Mouse (Mus musculus): ENCODE results near the gene Ppp2r1b. TPM values are rescaled to one million over a fixed set of nuclear protein-coding genes. Genes with fewer than 3 reads are reported as not detected.
A peak's percentile ranks its signal among the peaks of the same experiment; 100 is the strongest.

Gene Ppp2r1b
- 78.9 and 94.5 TPM in 2 replicates for polyA plus RNA-seq (2014; fragmentation: Nextera tagmentation; extraction: Ambion mirVana)

GRCm38 (mm10) chr9:50845081-50845480 is at the start of gene Ppp2r1b:
TSS of gene Ppp2r1b (plus strand) at chr9:50845301.
- Histone ChIP-seq H3K4me2 (ENCODE audit: low read length) (no peak within 1 kb of the TSS), H3K9me3 (replicated peaks; ENCODE audit: control insufficient read depth, low read length) (no peaks in the 10 kb centered on the region), H3K27ac (ENCODE audit: low read depth, low read length) (no peak within 1 kb of the TSS), H3K36me3 (ENCODE audit: control insufficient read depth, insufficient read depth, low read length) (peaks cover 16% of the 10 kb centered on the region), H3K9ac (ENCODE audit: low read length) (no peak within 1 kb of the TSS), H3K27me3 (replicated peaks; ENCODE audit: control insufficient read depth, insufficient read depth, low read length) (no peaks in the 10 kb centered on the region), H3K4me3 (ENCODE audit: low read depth, low read length) (no peak within 1 kb of the TSS), H3K4me1 (ENCODE audit: control insufficient read depth, insufficient read depth, low read length) (no peaks in the 10 kb centered on the region)
- DNase-seq (ENCODE audit: low spot score) (no peak), ATAC-seq (no peak)
- 86% methylated on average over 3 of the region's 3 CpGs for WGBS

GRCm38 (mm10) chr9:50796776-50797175 is 48.3 kb upstream of the Ppp2r1b start:
- Histone ChIP-seq H3K27ac (ENCODE audit: low read depth, low read length) (no peak overlapping the region), H3K9ac (ENCODE audit: low read length) (no peak overlapping the region), H3K4me2 (ENCODE audit: low read length) (no peak overlapping the region), H3K4me3 (ENCODE audit: low read depth, low read length) (no peak overlapping the region), H3K9me3 (replicated peaks; ENCODE audit: control insufficient read depth, low read length) (no peaks in the 10 kb centered on the region), H3K36me3 (ENCODE audit: control insufficient read depth, insufficient read depth, low read length) (peaks cover 53% of the 10 kb centered on the region), H3K4me1 (ENCODE audit: control insufficient read depth, insufficient read depth, low read length) (no peaks in the 10 kb centered on the region), H3K27me3 (replicated peaks; ENCODE audit: control insufficient read depth, insufficient read depth, low read length) (no peaks in the 10 kb centered on the region)
- no peak for ATAC-seq
- DNase-seq (ENCODE audit: low spot score), result no peak
- 88% methylated on average over 8 of the region's 8 CpGs for WGBS

- Histone ChIP-seq H3K4me1 (ENCODE audit: control insufficient read depth, insufficient read depth, low read length) (no peaks in the 10 kb centered on the region), H3K9ac (ENCODE audit: low read length) (no peak overlapping the region), H3K4me2 (ENCODE audit: low read length) (no peak overlapping the region), H3K36me3 (ENCODE audit: control insufficient read depth, insufficient read depth, low read length) (peaks cover 53% of the 10 kb centered on the region), H3K4me3 (ENCODE audit: low read depth, low read length) (no peak overlapping the region), H3K27me3 (replicated peaks; ENCODE audit: control insufficient read depth, insufficient read depth, low read length) (no peaks in the 10 kb centered on the region), H3K27ac (ENCODE audit: low read depth, low read length) (no peak overlapping the region), H3K9me3 (replicated peaks; ENCODE audit: control insufficient read depth, low read length) (no peaks in the 10 kb centered on the region)
- no peak for DNase-seq (ENCODE audit: low spot score)
- no peak for ATAC-seq
- 95% methylated on average over 7 of the region's 7 CpGs for WGBS
These were observed 47.5 kb upstream of the Ppp2r1b start for GRCm38 (mm10) chr9:50797641-50798040.

GRCm38 (mm10) chr9:50798368-50798767 is 46.7 kb upstream of the Ppp2r1b start:
- Histone ChIP-seq H3K4me1 (ENCODE audit: control insufficient read depth, insufficient read depth, low read length) (no peaks in the 10 kb centered on the region), H3K4me2 (ENCODE audit: low read length) (no peak overlapping the region), H3K9me3 (replicated peaks; ENCODE audit: control insufficient read depth, low read length) (no peaks in the 10 kb centered on the region), H3K9ac (ENCODE audit: low read length) (no peak overlapping the region), H3K27ac (ENCODE audit: low read depth, low read length) (no peak overlapping the region), H3K4me3 (ENCODE audit: low read depth, low read length) (no peak overlapping the region), H3K36me3 (ENCODE audit: control insufficient read depth, insufficient read depth, low read length) (peaks cover 55% of the 10 kb centered on the region), H3K27me3 (replicated peaks; ENCODE audit: control insufficient read depth, insufficient read depth, low read length) (no peaks in the 10 kb centered on the region)
- no peak for ATAC-seq
- DNase-seq (ENCODE audit: low spot score), result peak; percentile 16
- WGBS, result 69% methylated on average over 5 of the region's 5 CpGs

GRCm38 (mm10) chr9:50800985-50801384 is 44.1 kb upstream of the Ppp2r1b start:
- Histone ChIP-seq H3K4me3 (ENCODE audit: low read depth, low read length) (no peak overlapping the region), H3K27ac (ENCODE audit: low read depth, low read length) (no peak overlapping the region), H3K4me1 (ENCODE audit: control insufficient read depth, insufficient read depth, low read length) (no peaks in the 10 kb centered on the region), H3K4me2 (ENCODE audit: low read length) (no peak overlapping the region), H3K9me3 (replicated peaks; ENCODE audit: control insufficient read depth, low read length) (no peaks in the 10 kb centered on the region), H3K9ac (ENCODE audit: low read length) (no peak overlapping the region), H3K36me3 (ENCODE audit: control insufficient read depth, insufficient read depth, low read length) (peaks cover 58% of the 10 kb centered on the region), H3K27me3 (replicated peaks; ENCODE audit: control insufficient read depth, insufficient read depth, low read length) (no peaks in the 10 kb centered on the region)
- 68% methylated on average over 2 of the region's 2 CpGs for WGBS
- DNase-seq (ENCODE audit: low spot score), result peak; percentile 65
- no peak for ATAC-seq

GRCm38 (mm10) chr9:50803055-50803671 is 41.9 kb upstream of the Ppp2r1b start:
- Histone ChIP-seq H3K4me3 (ENCODE audit: low read depth, low read length) (no peak overlapping the region), H3K27me3 (replicated peaks; ENCODE audit: control insufficient read depth, insufficient read depth, low read length) (no peaks in the 10 kb centered on the region), H3K27ac (ENCODE audit: low read depth, low read length) (no peak overlapping the region), H3K9me3 (replicated peaks; ENCODE audit: control insufficient read depth, low read length) (no peaks in the 10 kb centered on the region), H3K9ac (ENCODE audit: low read length) (no peak overlapping the region), H3K4me2 (ENCODE audit: low read length) (no peak overlapping the region), H3K36me3 (ENCODE audit: control insufficient read depth, insufficient read depth, low read length) (peaks cover 63% of the 10 kb centered on the region), H3K4me1 (ENCODE audit: control insufficient read depth, insufficient read depth, low read length) (no peaks in the 10 kb centered on the region)
- ATAC-seq (no peak), DNase-seq (ENCODE audit: low spot score) (no peak)
- 90% methylated on average over 7 of the region's 7 CpGs for WGBS

GRCm38 (mm10) chr9:50808471-50808870 is 36.6 kb upstream of the Ppp2r1b start:
- no peak for ATAC-seq
- no peak for DNase-seq (ENCODE audit: low spot score)
- WGBS, result 92% methylated on average over 6 of the region's 6 CpGs
- Histone ChIP-seq H3K27me3 (replicated peaks; ENCODE audit: control insufficient read depth, insufficient read depth, low read length) (no peaks in the 10 kb centered on the region), H3K4me3 (ENCODE audit: low read depth, low read length) (no peak overlapping the region), H3K9ac (ENCODE audit: low read length) (no peak overlapping the region), H3K4me1 (ENCODE audit: control insufficient read depth, insufficient read depth, low read length) (no peaks in the 10 kb centered on the region), H3K27ac (ENCODE audit: low read depth, low read length) (no peak overlapping the region), H3K9me3 (replicated peaks; ENCODE audit: control insufficient read depth, low read length) (no peaks in the 10 kb centered on the region), H3K36me3 (ENCODE audit: control insufficient read depth, insufficient read depth, low read length) (peaks cover 73% of the 10 kb centered on the region), H3K4me2 (ENCODE audit: low read length) (no peak overlapping the region)

GRCm38 (mm10) chr9:50809146-50809545 is 36.0 kb upstream of the Ppp2r1b start:
- H3K9ac ChIP-seq (ENCODE audit: low read length), result no peak overlapping the region
- ATAC-seq, result no peak
- peaks cover 67% of the 10 kb centered on the region for H3K36me3 ChIP-seq (ENCODE audit: control insufficient read depth, insufficient read depth, low read length)
- H3K4me1 ChIP-seq (ENCODE audit: control insufficient read depth, insufficient read depth, low read length), result no peaks in the 10 kb centered on the region
- H3K27ac ChIP-seq (ENCODE audit: low read depth, low read length), result no peak overlapping the region
- H3K27me3 ChIP-seq (replicated peaks; ENCODE audit: control insufficient read depth, insufficient read depth, low read length), result no peaks in the 10 kb centered on the region
- no peak overlapping the region for H3K4me3 ChIP-seq (ENCODE audit: low read depth, low read length)
- H3K4me2 ChIP-seq (ENCODE audit: low read length), result no peak overlapping the region
- H3K9me3 ChIP-seq (replicated peaks; ENCODE audit: control insufficient read depth, low read length), result no peaks in the 10 kb centered on the region
- WGBS, result 92% methylated on average over 13 of the region's 13 CpGs
- DNase-seq (ENCODE audit: low spot score), result no peak

- DNase-seq (ENCODE audit: low spot score) (no peak), ATAC-seq (no peak)
- Histone ChIP-seq H3K4me2 (ENCODE audit: low read length) (no peak overlapping the region), H3K27ac (ENCODE audit: low read depth, low read length) (no peak overlapping the region), H3K4me1 (ENCODE audit: control insufficient read depth, insufficient read depth, low read length) (no peaks in the 10 kb centered on the region), H3K36me3 (ENCODE audit: control insufficient read depth, insufficient read depth, low read length) (peaks cover 52% of the 10 kb centered on the region), H3K9ac (ENCODE audit: low read length) (no peak overlapping the region), H3K9me3 (replicated peaks; ENCODE audit: control insufficient read depth, low read length) (no peaks in the 10 kb centered on the region), H3K27me3 (replicated peaks; ENCODE audit: control insufficient read depth, insufficient read depth, low read length) (no peaks in the 10 kb centered on the region), H3K4me3 (ENCODE audit: low read depth, low read length) (no peak overlapping the region)
- WGBS, result 96% methylated on average over 7 of the region's 7 CpGs
These were observed 33.9 kb upstream of the Ppp2r1b start for GRCm38 (mm10) chr9:50811187-50811586.
